Mouse (Mus musculus) MEL (cell line): ENCODE measurements at regions not wholly inside any gene's neighbourhood (a gene's known extent, or its start where the extent isn't known, plus 50 kb on each side); places are given as distances from the start of the nearest gene placed in this dataset.

Experiments used
- DNase-seq: peaks from one replicate; pipeline ENCODE4 v3.0.0; 2011; ENCODE audit warnings: low read depth, low spot score
- H3K27ac ChIP-seq: 2 replicates; pipeline ENCODE4 v1.5.1; 2012; ENCODE audit warnings: low read depth, mild to moderate bottlenecking, control low read depth, low read length, moderate library complexity; ENCODE audit not compliant: control insufficient read depth
- H3K27me3 ChIP-seq, 2 experiments: fragments of 150-350 bp in 1 of 2; sonication (generic) in 1 of 2; 2 replicates each; pipeline ENCODE4 v1.6.1; 2012; ENCODE audit warnings: low read length in 2 of 2, mild to moderate bottlenecking in 2 of 2, improper control_type of control experiment in 1 of 2, moderate library complexity in 1 of 2; ENCODE audit not compliant: insufficient read depth in 2 of 2, control insufficient read depth in 1 of 2
- H3K36me3 ChIP-seq, 2 experiments: 2 replicates each; pipeline ENCODE4 v1.6.1; 2012 to 2014; ENCODE audit warnings: low read length in 2 of 2, improper control_type of control experiment in 1 of 2, inconsistent platforms in 1 of 2, mild to moderate bottlenecking in 1 of 2; ENCODE audit not compliant: insufficient read depth in 2 of 2, control insufficient read depth in 1 of 2
- H3K4me1 ChIP-seq, 2 experiments: fragments of 150-350 bp in 1 of 2; sonication (generic) in 1 of 2; 2 replicates each; pipeline ENCODE4 v1.6.1; 2012; ENCODE audit warnings: low read length in 2 of 2, improper control_type of control experiment in 1 of 2, mild to moderate bottlenecking in 1 of 2; ENCODE audit not compliant: insufficient read depth in 2 of 2, control insufficient read depth in 1 of 2
- H3K4me3 ChIP-seq, 2 experiments: fragments of 150-350 bp in 1 of 2; sonication (generic) in 1 of 2; 2 replicates each; pipeline ENCODE4 v1.5.1; 2012; ENCODE audit warnings: low read depth in 2 of 2, low read length in 2 of 2, mild to moderate bottlenecking in 2 of 2, moderate library complexity in 2 of 2, control low read depth in 1 of 2, improper control_type of control experiment in 1 of 2; ENCODE audit not compliant: control insufficient read depth in 1 of 2, insufficient read depth in 1 of 2
- H3K79me2 ChIP-seq: 2 replicates; pipeline ENCODE4 v1.6.1; 2012; ENCODE audit warnings: mild to moderate bottlenecking, low read length, moderate library complexity; ENCODE audit not compliant: control insufficient read depth, poor library complexity, insufficient read depth
- H3K9ac ChIP-seq: 2 replicates; pipeline ENCODE4 v1.6.1; 2012; ENCODE audit warnings: low read depth, mild to moderate bottlenecking, control low read depth, low read length, moderate library complexity; ENCODE audit not compliant: control insufficient read depth, poor library complexity, severe bottlenecking
- H3K9me3 ChIP-seq: fragments of 150-350 bp; sonication (generic); replicated peaks from 2 replicates; pipeline ENCODE4 v1.6.1; 2012; ENCODE audit warnings: mild to moderate bottlenecking, low read length, improper control_type of control experiment, moderate library complexity; ENCODE audit not compliant: insufficient read depth
- BHLHE40 ChIP-seq: IDR thresholded peaks from 2 replicates; pipeline ENCODE4 v1.6.1; 2012; ENCODE audit warnings: low read depth, mild to moderate bottlenecking, inconsistent platforms, low read length, improper control_type of control experiment, borderline replicate concordance
- ETS1 ChIP-seq: IDR thresholded peaks from 2 replicates; pipeline ENCODE4 v1.6.1; 2012; ENCODE audit warnings: low read depth, mild to moderate bottlenecking, inconsistent platforms, low read length, improper control_type of control experiment, moderate library complexity
- MAFK ChIP-seq: IDR thresholded peaks from 2 replicates; pipeline ENCODE4 v1.6.1; 2011; ENCODE audit warnings: low read depth, mild to moderate bottlenecking, low read length, improper control_type of control experiment, borderline replicate concordance
- MAX ChIP-seq: IDR thresholded peaks from 2 replicates; pipeline ENCODE4 v1.6.1; 2011; ENCODE audit warnings: low read length, improper control_type of control experiment
- MAZ ChIP-seq: IDR thresholded peaks from 2 replicates; pipeline ENCODE4 v1.6.1; 2012; ENCODE audit warnings: low read depth, mild to moderate bottlenecking, inconsistent platforms, low read length, improper control_type of control experiment
- MEF2A ChIP-seq: IDR thresholded peaks from 2 replicates; pipeline ENCODE4 v1.6.1; 2014; ENCODE audit warnings: low read depth, mild to moderate bottlenecking, inconsistent platforms, low read length, improper control_type of control experiment; ENCODE audit not compliant: poor library complexity, insufficient replicate concordance, severe bottlenecking; ENCODE audit errors: extremely low read depth
- MXI1 ChIP-seq: IDR thresholded peaks from 2 replicates; pipeline ENCODE4 v1.6.1; 2011; ENCODE audit warnings: mild to moderate bottlenecking, low read depth, low read length, improper control_type of control experiment
- MYB ChIP-seq: IDR thresholded peaks from 2 replicates; pipeline ENCODE4 v1.6.1; 2011; ENCODE audit warnings: mild to moderate bottlenecking, low read depth, low read length, improper control_type of control experiment
- NELFE ChIP-seq: IDR thresholded peaks from 2 replicates; pipeline ENCODE4 v1.6.1; 2011; ENCODE audit warnings: low read depth, low read length, improper control_type of control experiment
- NRF1 ChIP-seq: IDR thresholded peaks from 2 replicates; pipeline ENCODE4 v1.6.1; 2014; ENCODE audit warnings: low read depth, mild to moderate bottlenecking, inconsistent platforms, low read length, improper control_type of control experiment, moderate library complexity; ENCODE audit not compliant: poor library complexity, insufficient read depth, severe bottlenecking
- POLR2A ChIP-seq, 2 experiments: IDR thresholded peaks; 2 replicates each; pipeline ENCODE4 v1.6.1; 2011 to 2012; ENCODE audit warnings: low read length in 2 of 2, mild to moderate bottlenecking in 2 of 2, control low read depth in 1 of 2, improper control_type of control experiment in 1 of 2, low read depth in 1 of 2, moderate library complexity in 1 of 2; ENCODE audit not compliant: control insufficient read depth in 1 of 2, insufficient read depth in 1 of 2, poor library complexity in 1 of 2
- RAD21 ChIP-seq: IDR thresholded peaks from 2 replicates; pipeline ENCODE4 v1.6.1; 2011; ENCODE audit warnings: mild to moderate bottlenecking, low read depth, low read length, improper control_type of control experiment
- RCOR1 ChIP-seq: IDR thresholded peaks from 2 replicates; pipeline ENCODE4 v1.6.1; 2012; ENCODE audit warnings: low read depth, mild to moderate bottlenecking, inconsistent platforms, low read length, improper control_type of control experiment
- SIN3A ChIP-seq: IDR thresholded peaks from 2 replicates; pipeline ENCODE4 v1.6.1; 2012; ENCODE audit warnings: low read length, improper control_type of control experiment, inconsistent platforms
- TCF12 ChIP-seq: IDR thresholded peaks from 2 replicates; pipeline ENCODE4 v1.6.1; 2014; ENCODE audit warnings: low read depth, mild to moderate bottlenecking, inconsistent platforms, low read length, improper control_type of control experiment, moderate library complexity
- ZC3H11A ChIP-seq: IDR thresholded peaks from 2 replicates; pipeline ENCODE4 v1.6.1; 2012; ENCODE audit warnings: low read depth, mild to moderate bottlenecking, inconsistent platforms, low read length, improper control_type of control experiment
- ZKSCAN1 ChIP-seq: IDR thresholded peaks from 2 replicates; pipeline ENCODE4 v1.6.1; 2012; ENCODE audit warnings: low read depth, mild to moderate bottlenecking, inconsistent platforms, low read length, improper control_type of control experiment, moderate library complexity
- ZMIZ1 ChIP-seq: IDR thresholded peaks from 2 replicates; pipeline ENCODE4 v1.6.1; 2012; ENCODE audit warnings: low read depth, mild to moderate bottlenecking, inconsistent platforms, low read length, improper control_type of control experiment, moderate library complexity

DNA sequence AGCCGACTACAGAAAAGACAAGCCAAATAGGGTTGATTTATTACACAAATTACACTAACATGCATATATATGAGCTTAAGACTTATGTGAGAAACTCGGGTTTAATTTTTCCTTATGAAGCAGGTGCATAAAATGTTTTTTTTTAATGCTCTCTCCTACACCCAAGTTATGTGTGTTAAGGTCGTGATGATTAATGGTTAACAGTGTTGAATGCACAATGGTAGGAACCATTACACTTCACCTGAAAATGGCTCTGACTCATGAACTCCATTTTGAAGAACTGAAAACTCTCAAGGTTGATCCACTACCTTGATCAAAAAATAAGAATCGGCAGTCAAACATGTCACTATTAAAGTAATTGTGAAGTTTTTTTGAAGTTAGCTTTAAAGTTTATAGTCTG lies 59.4 kb upstream of the Ifne start:
- no peak for TF ChIP-seq NRF1
- no peak for TF ChIP-seq BHLHE40
- TF ChIP-seq SIN3A, result no peak
- TF ChIP-seq RCOR1, result no peak
- TF ChIP-seq POLR2A (IDR thresholded peaks at IDR 0.05; ENCODE audit: control insufficient read depth in 1 of 2, insufficient read depth in 1 of 2, low read depth in 1 of 2, low read length in 2 of 2, poor library complexity in 1 of 2), result no peak
- TF ChIP-seq TCF12, result no peak
- no peaks in the 10 kb centered on the region for H3K79me2 ChIP-seq
- no peak overlapping the region for H3K27ac ChIP-seq
- no peaks in the 10 kb centered on the region for H3K9me3 ChIP-seq
- H3K9ac ChIP-seq, result no peak overlapping the region
- peaks cover 2 to 4% of the 10 kb centered on the region in 2 experiments for H3K27me3 ChIP-seq
- H3K4me3 ChIP-seq, result no peak overlapping the region
- no peaks in the 10 kb centered on the region for H3K36me3 ChIP-seq
- DNase-seq, result no peak
- H3K4me1 ChIP-seq, result no peaks in the 10 kb centered on the region

DNA sequence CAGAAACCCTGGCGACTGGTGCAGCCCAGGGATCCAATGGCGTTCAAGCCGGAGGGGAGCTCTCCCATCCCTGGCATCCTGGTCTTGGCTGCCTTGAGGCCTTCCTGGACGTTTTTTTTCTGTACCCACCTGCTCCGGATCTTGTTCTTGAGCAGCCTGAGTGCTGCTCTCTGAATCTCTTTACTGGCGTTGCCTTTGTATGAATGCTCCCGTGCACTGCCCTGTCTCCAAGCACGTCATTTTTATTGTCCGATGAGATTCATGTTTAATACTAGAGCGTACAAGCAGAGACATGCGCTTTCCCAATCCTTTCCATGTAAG lies 58.7 kb upstream of the Ifne start:
- TF ChIP-seq MAX (no peak), MEF2A (no peak), RCOR1 (no peak), ETS1 (no peak), ZMIZ1 (no peak), MXI1 (no peak), ZKSCAN1 (no peak), ZC3H11A (no peak), MYB (no peak), NRF1 (no peak), MAZ (no peak), BHLHE40 (no peak), RAD21 (no peak), MAFK (no peak), NELFE (no peak), TCF12 (no peak)
- Histone ChIP-seq H3K36me3 (no peaks in the 10 kb centered on the region), H3K27ac (no peak overlapping the region), H3K4me3 (no peak overlapping the region), H3K79me2 (no peaks in the 10 kb centered on the region), H3K9ac (no peak overlapping the region), H3K27me3 (peaks cover 2 to 4% of the 10 kb centered on the region in 2 experiments), H3K9me3 (no peaks in the 10 kb centered on the region), H3K4me1 (no peaks in the 10 kb centered on the region)
- no peak for DNase-seq
